Mouse (Mus musculus) left cerebral cortex, postnatal 36 days (tissue): Measurements from ENCODE around the gene Hk2. TPM values are rescaled to one million over a fixed set of nuclear protein-coding genes. Genes with fewer than 3 reads are reported as not detected.
A peak's percentile ranks its signal among the peaks of the same experiment; 100 is the strongest.
"Not testable (repeated sequence)": the region's sequence is repeated elsewhere in the genome, so short reads cannot be mapped to it uniquely, and the experiment has no call there.

Source experiments
- DNase-seq, 2 experiments: peaks; one replicate each; pipeline ENCODE4 v3.0.0; 2021 to 2022; ENCODE audit warnings: low spot score in 2 of 2, mixed read lengths in 1 of 2
- intact Hi-C: fragments of 180-260 bp; cut with DNase I; formaldehyde crosslinking; loops from one replicate; pipeline ENCODE4 v1.15.1; 2025
- total RNA-seq, 2 experiments: library from RNA; stranded (reverse); gene quantifications; 2 replicates each; pipeline ENCODE4 v1.2.3; 2021

Gene Hk2
- total RNA-seq, 2 experiments from 2014 or later = 3.2 to 5.6 TPM

DNA sequence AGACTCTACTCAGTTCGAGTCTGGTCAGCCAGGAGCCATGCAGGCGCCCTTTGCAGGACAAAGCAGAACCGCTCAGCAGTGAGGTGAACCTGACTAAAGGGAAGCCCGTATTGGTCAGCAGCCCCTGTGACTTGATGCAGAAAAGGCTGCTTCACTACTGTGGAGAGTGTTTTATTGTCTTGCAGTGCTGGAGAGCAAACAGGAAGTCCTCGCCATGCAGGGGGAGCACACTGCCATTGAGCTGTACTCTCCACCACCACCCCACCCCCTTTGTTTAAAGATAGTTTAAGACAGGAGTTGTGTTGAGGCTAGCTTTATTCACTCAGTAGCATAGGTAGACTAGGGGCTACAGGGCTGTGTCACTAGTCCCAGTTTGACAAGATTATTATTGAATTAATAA, 69.0 kb downstream of the Hk2 start, which contains the start of gene Pole4:
Pole4 (minus strand) TSS at position 145 of the 400 bp plus-strand sequence.
- DNase-seq = no peak
- intact Hi-C loops = loop anchor here (10.0 kb wide), 1 partner anchor 410 kb away; no protein-coding TSS in a partner anchor

DNA sequence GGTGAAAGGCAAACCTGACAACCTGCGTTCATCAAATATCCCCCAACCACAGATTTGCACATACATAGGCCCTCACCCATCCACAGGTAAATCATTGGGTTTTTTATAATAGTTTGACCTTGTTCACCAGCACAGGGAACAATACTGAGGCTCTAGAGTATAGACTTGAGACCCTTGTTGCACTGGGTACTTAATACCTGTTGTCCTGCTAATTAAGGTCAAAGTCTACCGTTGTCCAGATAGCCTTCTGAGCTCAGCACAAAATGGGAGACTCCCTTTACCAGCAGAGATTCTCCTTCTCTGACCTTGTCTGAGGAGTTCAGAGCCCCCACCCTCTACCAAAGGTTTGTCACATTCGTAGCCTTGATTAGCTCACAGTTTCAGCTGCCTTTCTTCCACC, 70.5 kb downstream of the Hk2 start:
- DNase-seq = no peak
- intact Hi-C loops = loop anchor here (2.0 to 10.0 kb wide), 4 partner anchors 51 to 726 kb away; no protein-coding TSS in a partner anchor

DNA sequence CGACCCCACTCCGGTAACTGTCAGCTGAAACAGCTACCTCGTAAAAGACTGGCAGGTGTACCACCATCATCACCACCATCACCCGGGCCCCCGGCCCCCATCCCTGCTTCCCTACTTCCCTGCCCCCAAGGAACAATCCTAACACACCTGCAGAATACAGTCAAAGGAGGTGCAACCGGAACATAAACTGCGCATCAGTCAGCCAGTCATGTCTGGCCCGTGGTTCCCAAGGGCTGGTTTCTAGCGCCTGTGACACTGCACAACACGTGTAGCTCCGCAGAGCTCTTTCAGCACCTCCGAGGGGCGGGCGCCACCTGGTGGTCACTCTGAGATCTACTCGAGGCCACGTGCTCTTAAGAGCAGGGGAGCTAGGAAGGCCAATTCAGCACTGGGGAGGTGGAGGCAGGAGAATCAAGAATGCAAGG, 71.6 kb downstream of the Hk2 start:
- intact Hi-C loops = loop anchor here (2.0 to 10.0 kb wide), 4 partner anchors 50 to 725 kb away; no protein-coding TSS in a partner anchor
- DNase-seq = peak; percentile 78 to 82

DNA sequence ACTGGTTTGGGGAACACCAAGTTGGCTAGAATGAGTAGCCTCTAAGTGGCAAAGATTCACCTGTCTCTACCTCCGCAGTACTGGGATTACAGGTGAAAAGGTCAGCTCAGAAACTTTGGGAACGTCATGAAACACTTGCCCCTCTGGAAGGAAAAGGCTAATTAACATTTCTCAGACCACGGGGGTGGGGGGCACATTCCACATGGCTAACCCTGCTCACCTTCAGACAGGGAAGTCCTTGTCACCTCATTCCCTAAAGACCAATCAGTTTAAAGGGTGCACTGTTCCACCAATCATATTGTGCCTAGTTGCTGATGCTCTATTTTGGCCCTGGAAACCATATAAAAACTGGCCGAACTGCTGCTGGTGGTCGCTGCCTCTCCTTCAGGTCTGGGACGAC, 73.0 kb downstream of the Hk2 start:
- intact Hi-C loops = loop anchor here (5.0 to 10.0 kb wide), 3 partner anchors 49 to 724 kb away; no protein-coding TSS in a partner anchor
- DNase-seq = no peak

DNA sequence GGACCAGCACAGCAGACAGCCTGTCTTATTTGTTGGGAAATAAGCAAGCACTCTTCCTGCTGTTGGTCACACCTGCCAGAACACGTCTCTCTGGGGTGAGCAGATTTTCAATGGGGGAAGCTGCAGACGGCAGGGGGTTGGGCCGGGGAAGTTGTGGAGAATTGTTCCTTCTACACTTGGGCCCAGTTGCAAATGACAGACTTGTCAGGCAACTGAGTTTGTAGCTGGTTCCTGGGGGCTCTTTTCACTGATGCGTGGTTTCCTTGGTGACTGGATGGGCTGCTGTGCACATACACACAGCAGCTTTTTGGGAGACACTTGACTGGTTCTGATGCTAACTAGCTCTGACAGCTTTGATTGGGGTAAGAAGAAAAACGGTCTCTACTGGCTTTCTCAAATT, 74.4 kb downstream of the Hk2 start:
- no peak for DNase-seq
- intact Hi-C loops = loop anchor here (5.0 to 10.0 kb wide), 3 partner anchors 48 to 723 kb away; no protein-coding TSS in a partner anchor

DNA sequence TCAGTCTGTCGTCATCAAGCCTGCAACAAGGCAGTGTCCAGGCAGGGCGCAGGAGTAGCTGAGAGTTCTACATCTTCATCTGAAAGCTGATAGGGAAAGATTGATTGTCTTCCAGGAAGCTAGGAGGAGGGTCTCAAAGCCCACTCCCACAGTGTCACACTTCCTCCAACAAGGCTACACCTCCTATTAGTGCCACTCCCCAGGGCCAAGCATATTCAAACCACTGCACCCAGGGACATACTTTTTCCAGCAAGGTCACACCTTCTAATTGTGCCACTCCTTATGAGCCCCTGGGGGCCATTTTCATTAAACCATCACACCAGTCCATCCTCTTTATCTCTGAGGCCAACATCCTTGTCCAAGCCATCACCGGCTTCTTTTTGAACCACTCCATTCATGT, 77.5 kb downstream of the Hk2 start:
- no peak for DNase-seq
- intact Hi-C loops = no loop called here

DNA sequence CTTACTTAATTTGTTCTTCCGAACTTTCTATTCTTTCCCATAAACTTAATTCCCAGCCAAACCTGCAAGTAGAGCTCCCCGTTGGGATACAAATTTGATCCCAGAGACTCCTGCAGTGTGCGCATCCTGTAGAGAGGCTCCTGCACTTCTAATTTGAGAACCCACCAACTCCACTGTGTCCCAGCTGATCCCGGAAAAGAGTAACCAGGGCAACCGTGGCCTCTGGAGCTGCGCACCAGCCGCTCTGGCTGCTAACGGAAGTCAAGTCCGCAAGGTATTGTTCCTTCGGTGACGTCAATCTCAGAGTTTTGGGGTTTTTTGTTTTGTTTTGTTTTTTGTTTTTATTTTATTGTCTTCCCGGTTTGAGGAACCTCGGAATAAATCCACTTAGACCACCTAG, 79.6 kb downstream of the Hk2 start:
- no peak for DNase-seq
- intact Hi-C loops = no loop called here

DNA sequence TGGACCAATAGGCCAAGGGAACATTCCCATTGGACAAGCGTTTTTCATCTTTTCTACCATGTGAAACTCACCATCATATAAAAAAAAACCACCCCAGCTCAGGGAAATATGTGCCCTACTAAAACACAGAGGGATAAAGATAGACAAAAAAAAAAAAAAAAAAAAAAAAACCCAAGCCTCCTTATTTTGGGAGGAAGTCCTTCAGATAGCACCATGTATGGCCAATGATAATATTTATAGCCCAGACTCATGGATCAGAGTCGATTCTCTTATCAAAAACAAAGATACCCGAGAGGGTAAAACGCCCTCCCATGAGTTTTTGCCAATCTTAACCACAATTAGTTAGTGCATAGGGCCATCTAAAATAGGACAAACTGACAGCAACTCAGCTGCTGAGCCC, 84.8 kb downstream of the Hk2 start:
- intact Hi-C loops = no loop called here
- DNase-seq = no peak

DNA sequence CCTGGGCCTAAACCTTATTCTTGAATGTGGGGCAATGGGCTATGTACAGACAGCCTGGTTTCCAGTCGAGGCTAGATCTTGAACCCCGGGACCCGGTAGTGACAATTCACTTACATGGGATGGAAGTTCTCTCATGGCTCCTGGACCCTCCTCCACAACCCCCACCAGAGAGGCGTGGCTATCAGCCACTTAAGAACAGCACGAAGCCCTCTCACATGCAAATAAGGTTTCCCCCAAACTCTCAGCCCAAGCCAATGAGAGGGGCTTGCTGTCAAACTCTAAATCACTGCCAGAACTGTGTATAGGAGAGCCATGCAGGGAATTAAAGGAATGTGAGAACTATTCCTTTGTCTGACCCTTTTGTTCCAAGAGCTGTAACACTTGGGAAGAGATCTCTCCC, 85.7 kb downstream of the Hk2 start:
- DNase-seq, intact Hi-C loops: not testable (repeated sequence)

DNA sequence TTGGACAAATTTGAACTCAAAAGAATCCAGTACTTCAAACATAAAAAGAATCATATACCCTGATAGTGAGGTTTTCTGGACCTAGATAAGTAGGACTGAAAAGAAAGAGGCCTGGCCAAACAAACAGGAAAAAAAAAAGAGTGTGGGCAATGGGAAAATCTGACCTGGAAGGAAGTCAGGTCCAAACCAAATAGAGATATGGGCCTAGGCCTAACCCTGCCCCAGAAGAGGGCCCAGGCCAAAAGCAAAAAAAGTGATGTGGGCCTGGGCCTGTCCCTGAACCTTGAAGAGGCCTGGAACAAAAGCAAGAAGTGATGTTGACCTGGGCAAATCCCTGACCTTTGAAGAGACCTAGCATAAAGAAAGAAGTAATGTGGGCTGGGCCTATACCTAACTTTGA, 90.1 kb downstream of the Hk2 start:
- intact Hi-C loops = no loop called here
- no peak for DNase-seq

DNA sequence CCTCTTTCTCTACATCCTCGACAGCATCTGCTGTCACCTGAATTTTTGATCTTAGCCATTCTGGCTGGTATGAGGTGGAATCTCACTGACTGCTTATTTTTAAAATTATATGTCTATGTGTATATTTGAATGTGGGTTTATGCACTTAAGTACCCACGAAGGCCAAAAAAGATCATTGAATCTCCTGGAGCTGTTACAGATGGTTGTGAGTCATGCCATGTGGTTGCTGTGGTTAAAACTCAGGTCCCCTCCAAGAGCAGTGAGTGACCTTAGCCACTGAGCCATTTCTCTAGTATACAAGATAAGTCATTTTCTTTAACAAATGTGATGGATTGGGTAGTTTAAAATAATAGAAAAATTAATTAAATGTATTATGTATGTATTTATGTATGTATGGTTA, 95.0 kb downstream of the Hk2 start:
- intact Hi-C loops, DNase-seq: not testable (repeated sequence)

DNA sequence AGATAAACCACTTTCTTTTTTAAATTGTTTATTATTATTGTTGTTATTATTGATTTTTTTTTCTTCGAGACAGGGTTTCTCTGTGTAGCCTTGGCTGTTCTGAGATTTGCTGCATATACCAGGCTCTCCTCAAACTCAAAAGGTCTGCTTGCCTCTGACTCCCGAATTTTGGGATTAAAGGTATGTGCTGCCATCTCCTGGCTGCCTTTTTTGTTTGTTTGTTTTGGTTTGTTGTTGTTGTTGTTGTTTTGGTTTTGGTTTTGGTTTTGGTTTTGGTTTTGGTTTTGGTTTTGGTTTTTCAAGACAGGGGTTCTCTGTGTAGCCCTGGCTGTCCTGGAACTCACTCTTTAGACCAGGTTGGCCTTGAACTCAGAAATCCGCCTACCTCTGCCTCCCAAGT, 96.6 kb downstream of the Hk2 start:
- intact Hi-C loops, DNase-seq: not testable (repeated sequence)

Other genes with a start within 250 kb of the Hk2 start
- 10 to 100 TPM; 31.4 to 32.7 TPM for gene Pole4, start 69.1 kb downstream of the Hk2 start, total RNA-seq
- 10 to 100 TPM; 37.2 to 39.0 TPM for gene Sema4f, start 165.3 kb upstream of the Hk2 start, total RNA-seq
- under 1 TPM in 1 of 2 experiments, not detected in 1; 0.22 TPM for gene M1ap, start 172.4 kb upstream of the Hk2 start, total RNA-seq